1 mouse cellular context compared by ENCODE assay signal in genomic region chr3:157565196-157565595, GRCm38 (mm10).
TF ChIP-seq lines count a peak whose summit lies in the region.

No protein-coding gene starts in this region.

TF ChIP-seq in MEL, 35 proteins besides CTCF, POLR2A, EP300 and RAD21 (continued from another document):
- TF ChIP-seq ZKSCAN1 (IDR thresholded peaks at IDR 0.05; ENCODE audit: low read depth, low read length): no peak
- TF ChIP-seq TAL1 (IDR thresholded peaks at IDR 0.05; ENCODE audit: low read length): no peak
